Mouse (Mus musculus): ENCODE results near the gene St7l.

DNA sequence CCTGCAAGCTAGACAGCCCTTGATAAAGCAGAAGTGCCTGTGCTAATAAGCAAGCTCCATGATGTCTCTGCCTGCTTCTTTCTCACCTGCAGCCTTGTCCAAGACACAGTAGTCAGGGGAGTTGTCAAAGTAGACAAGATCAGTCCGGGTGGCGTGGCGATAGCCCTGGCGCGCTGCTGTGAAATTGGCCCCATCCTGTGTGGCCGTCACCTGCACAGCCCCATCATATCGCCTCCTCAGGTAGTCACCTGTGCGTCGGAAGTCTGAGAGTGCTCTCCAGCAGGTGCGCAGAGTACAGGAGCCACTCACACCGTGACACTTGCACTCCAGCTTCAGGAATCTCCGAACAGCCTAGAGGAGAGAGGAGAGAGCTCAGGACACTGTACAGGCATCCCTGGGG, 87.1 kb downstream of the St7l start:
- no peak for TF ChIP-seq CTCF (IDR thresholded peaks at IDR 0.05; ENCODE audit: low read depth)
- TF ChIP-seq EP300 (IDR thresholded peaks at IDR 0.05; ENCODE audit: low read depth), result no peak
